Mouse (Mus musculus) embryonic fibroblast, embryonic 13.5 days (primary cell): ENCODE data around the gene Tnni1. TPM values are rescaled to one million over a fixed set of nuclear protein-coding genes. Genes with fewer than 3 reads are reported as not detected.

ENCODE experiments used
- H3K27ac ChIP-seq: 2 replicates; pipeline ENCODE4 v1.5.1; 2012; ENCODE audit warnings: low read length, control low read depth, inconsistent platforms; ENCODE audit not compliant: insufficient read depth
- H3K4me1 ChIP-seq: 2 replicates; pipeline ENCODE4 v1.6.1; 2011; ENCODE audit warnings: low read length; ENCODE audit not compliant: control insufficient read depth, insufficient read depth
- H3K4me3 ChIP-seq: 2 replicates; pipeline ENCODE4 v1.5.1; 2011; ENCODE audit warnings: mild to moderate bottlenecking, control low read depth, low read length; ENCODE audit not compliant: insufficient read depth
- CTCF ChIP-seq: IDR thresholded peaks from 2 replicates; pipeline ENCODE4 v1.5.1; 2011; ENCODE audit warnings: mild to moderate bottlenecking, control low read depth, low read length, moderate library complexity, borderline replicate concordance; ENCODE audit not compliant: insufficient read depth
- POLR2A ChIP-seq: IDR thresholded peaks from 2 replicates; pipeline ENCODE4 v1.6.1; 2011; ENCODE audit warnings: low read depth, mild to moderate bottlenecking, control low read depth, low read length, moderate library complexity
- polyA plus RNA-seq: library from polyadenylated mRNA; stranded (reverse); fragments of >200 nt; gene quantifications from 2 replicates; pipeline ENCODE4 v1.2.4, GENCODE M21; 2011; ENCODE audit warnings: low read depth; ENCODE audit not compliant: missing spikeins, insufficient read length

Tnni1 gene
- polyA plus RNA-seq, 1 experiment = 1.1 TPM

- TF ChIP-seq CTCF (no peak), POLR2A (no peak)
- Histone ChIP-seq H3K27ac (no peak overlapping the region), H3K4me3 (no peak overlapping the region), H3K4me1 (no peaks in the 10 kb centered on the region)
Observed at GRCm38 (mm10) chr1:135834983-135835382, 55.7 kb downstream of the Tnni1 start.

- Histone ChIP-seq H3K4me3 (no peak within 1 kb of the TSS), H3K4me1 (no peaks in the 10 kb centered on the region), H3K27ac (no peak within 1 kb of the TSS)
- no peak for TF ChIP-seq CTCF
- TF ChIP-seq POLR2A = no peak
Observed at GRCm38 (mm10) chr1:135835716-135836483, 56.7 kb downstream of the Tnni1 start, which contains the start of gene Tnnt2. Gene Tnnt2 (plus strand): TSS chr1:135836354.

- H3K27ac ChIP-seq = no peak overlapping the region
- TF ChIP-seq CTCF (no peak), POLR2A (no peak)
- H3K4me1 ChIP-seq = peaks cover 4% of the 10 kb centered on the region; the same call in 1 of the 2 replicates
Observed at GRCm38 (mm10) chr1:135838626-135839025, 59.4 kb downstream of the Tnni1 start.

GRCm38 (mm10) chr1:135839065-135839464 is 59.8 kb downstream of the Tnni1 start:
- Histone ChIP-seq H3K4me3 (no peak overlapping the region), H3K4me1 (peaks cover 4% of the 10 kb centered on the region; the same call in 1 of the 2 replicates), H3K27ac (no peak overlapping the region)
- TF ChIP-seq POLR2A = no peak
- no peak for TF ChIP-seq CTCF

More at GRCm38 (mm10) chr1:135838626-135839025, 59.4 kb downstream of the Tnni1 start:
- no peak overlapping the region for H3K4me3 ChIP-seq

GRCm38 (mm10) chr1:135840675-135841395 is 61.6 kb downstream of the Tnni1 start:
- TF ChIP-seq CTCF (no peak), POLR2A (no peak)
- H3K4me1 ChIP-seq = peaks cover 9% of the 10 kb centered on the region
- no peak overlapping the region for H3K27ac ChIP-seq

GRCm38 (mm10) chr1:135843519-135844262 is 64.5 kb downstream of the Tnni1 start:
- Histone ChIP-seq H3K4me3 (no peak overlapping the region), H3K27ac (no peak overlapping the region), H3K4me1 (peaks cover 9% of the 10 kb centered on the region)
- TF ChIP-seq POLR2A (no peak), CTCF (no peak)

More at GRCm38 (mm10) chr1:135840675-135841395, 61.6 kb downstream of the Tnni1 start:
- H3K4me3 ChIP-seq = no peak overlapping the region

- Histone ChIP-seq H3K27ac (peak overlapping the region; percentile 15; the same call in 1 of the 2 replicates), H3K4me3 (no peak overlapping the region), H3K4me1 (peaks cover 9% of the 10 kb centered on the region)
- no peak for TF ChIP-seq CTCF
- TF ChIP-seq POLR2A = no peak
Observed at GRCm38 (mm10) chr1:135844481-135844880, 65.2 kb downstream of the Tnni1 start.

- H3K27ac ChIP-seq = no peak overlapping the region
- peaks cover 5% of the 10 kb centered on the region; the same call in 1 of the 2 replicates for H3K4me1 ChIP-seq
- TF ChIP-seq CTCF (no peak), POLR2A (no peak)
- H3K4me3 ChIP-seq = no peak overlapping the region
Observed at GRCm38 (mm10) chr1:135846632-135847031, 67.4 kb downstream of the Tnni1 start.

GRCm38 (mm10) chr1:135847139-135847562 is 67.9 kb downstream of the Tnni1 start:
- TF ChIP-seq CTCF (no peak), POLR2A (no peak)
- Histone ChIP-seq H3K4me3 (no peak overlapping the region), H3K27ac (no peak overlapping the region), H3K4me1 (peaks cover 6% of the 10 kb centered on the region)
